Mouse (Mus musculus): Measurements from ENCODE around the gene M6pr.
"Not testable (repeated sequence)": the region's sequence is repeated elsewhere in the genome, so short reads cannot be mapped to it uniquely, and the experiment has no call there.

Gene M6pr

DNA sequence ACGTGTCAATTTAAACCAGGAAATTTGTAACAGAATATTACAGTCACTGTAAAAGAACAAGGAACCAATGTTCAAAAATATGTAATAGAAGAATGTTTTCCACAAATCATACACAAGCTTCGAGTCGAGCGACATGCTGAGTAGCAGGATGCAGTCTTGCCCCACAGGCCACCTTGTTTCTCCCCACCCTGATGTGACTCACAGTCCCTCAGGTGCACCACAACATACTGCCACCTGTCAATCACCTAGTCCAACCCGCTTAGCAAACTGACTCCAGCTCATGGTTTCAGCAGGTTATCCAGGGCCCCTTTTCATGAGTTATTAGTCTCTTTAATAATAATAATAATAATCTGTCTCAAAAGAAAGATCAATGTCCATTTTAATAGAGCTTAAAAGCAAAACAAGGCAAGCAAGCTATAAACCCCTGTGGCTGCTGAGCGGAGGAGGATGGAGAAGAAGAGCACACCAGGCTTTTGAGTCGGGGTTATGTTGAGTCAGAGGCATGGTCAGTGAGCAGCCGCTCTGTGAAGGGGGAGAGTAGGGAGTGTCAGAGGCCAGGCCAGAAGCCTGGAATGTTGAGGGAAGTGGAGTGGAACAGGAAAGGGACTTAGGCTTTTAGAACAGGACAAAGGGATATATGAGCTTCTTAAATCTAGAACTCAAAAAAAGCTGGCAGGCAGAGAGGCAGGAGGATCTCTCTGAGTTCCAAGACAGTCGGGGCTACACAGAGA, 36.0 kb downstream of the M6pr start:
- no peak for DNase-seq

DNA sequence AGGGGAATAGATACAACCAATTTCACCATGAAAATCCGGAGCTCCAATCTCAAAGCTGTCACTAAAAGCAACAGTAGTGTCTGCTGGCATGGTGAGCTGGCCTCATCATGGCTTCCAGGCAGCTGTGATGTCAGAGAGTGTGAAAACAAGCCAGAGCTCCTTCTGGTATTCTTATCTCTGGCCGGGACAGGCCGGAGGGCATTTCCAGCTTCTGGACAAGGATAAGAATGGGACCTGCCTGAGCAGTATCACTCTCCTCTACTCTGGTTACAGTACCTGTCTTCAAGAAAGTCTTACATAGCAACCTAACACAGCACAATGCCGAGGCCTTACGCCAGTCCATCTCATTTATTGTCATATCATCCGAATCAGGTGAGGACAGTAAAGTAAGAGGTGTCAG, 37.2 kb downstream of the M6pr start:
- DNase-seq = no peak

DNA sequence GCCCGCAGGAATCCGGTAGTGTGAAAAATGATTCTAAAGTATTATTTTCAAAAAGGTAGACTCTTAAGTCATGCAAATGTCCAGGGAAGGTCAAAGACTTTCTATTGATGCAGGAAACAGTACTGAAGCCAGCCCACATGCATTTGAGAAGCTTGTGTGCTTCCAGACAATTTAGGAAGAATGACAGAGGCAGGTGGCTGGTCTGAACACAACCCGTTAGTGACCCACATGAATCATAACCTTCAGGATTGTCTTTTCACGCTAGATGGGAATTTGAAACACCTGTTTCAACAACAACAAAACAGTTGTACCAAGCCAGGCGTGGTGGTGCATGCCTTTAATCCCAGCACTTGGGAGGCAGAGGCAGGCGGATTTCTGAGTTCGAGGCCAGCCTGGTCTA, 37.9 kb downstream of the M6pr start:
- no peak for DNase-seq

DNA sequence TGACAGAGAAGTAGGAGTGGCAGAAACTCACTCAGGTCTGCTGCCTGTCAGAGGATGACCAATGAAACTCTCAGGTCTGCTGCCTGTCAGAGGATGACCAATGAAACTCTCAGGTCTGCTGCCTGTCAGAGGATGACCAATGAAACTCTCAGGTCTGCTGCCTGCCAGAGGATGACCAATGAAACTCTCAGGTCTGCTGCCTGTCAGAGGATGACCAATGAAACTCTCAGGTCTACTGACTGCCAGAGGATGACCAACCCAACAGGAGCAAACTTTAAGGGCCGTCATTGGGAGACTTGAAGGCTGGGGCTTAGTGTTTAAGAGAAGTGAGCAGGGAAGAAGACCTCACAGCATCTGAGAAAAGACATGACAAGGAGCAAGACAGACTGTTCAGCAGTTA, 38.8 kb downstream of the M6pr start:
- DNase-seq = not testable (repeated sequence)

DNA sequence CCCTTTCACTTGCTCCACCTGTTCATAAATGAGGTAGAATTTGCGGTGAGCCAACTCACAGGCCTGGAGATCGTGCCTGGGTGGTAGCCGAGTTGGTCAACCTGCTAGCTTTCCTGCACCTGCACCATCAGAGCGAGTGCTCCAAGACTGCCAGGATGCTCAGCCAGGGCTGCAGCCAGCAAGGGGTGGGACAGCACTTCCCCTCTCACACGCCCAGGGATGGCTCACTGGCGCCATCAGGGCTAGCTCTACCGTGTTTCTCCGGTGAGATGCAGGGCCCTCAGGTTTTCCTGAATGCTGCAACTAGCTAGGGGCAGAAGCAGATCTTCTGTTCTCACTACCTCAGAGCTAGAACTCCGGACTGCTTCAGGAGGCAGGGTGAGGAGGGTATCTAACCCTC, 47.4 kb downstream of the M6pr start:
- no peak for DNase-seq

DNA sequence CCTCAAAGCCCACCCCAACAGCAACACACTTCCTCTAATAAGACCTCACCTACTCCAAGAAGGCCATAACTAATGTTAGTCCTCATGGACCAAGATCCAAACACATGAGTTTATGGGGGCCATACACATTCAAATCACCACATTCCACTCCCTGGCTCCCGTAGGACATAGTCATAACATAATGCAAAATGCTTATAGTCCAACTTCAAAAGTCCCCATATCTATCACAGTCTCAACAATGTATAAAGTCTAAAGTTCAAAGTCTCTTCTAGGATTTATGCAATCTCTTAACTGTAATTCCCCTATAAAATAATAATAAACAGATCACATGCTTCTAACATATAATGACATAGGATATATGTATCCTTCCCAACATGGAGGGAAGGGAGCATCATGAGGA, 48.6 kb downstream of the M6pr start:
- DNase-seq = no peak

DNA sequence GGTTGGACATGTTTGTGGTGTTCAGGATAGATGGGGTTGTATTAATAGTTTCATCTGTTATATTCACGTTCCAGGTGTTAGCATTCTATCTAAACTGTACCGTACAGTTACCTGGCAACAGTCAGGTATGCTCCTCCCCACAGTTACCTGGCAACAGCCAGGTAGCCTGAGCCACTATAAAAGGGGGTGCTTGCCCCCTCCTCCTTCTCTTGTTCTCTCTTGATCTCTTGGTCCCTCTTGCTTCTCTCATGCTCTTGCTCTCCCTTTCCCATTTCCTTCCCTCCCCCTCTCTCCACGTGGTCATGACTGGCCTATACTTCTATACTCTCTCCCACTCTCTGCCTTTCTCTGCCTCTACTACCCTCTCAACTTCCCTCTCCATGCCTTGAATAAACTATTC, 57.2 kb downstream of the M6pr start:
- DNase-seq = no peak

DNA sequence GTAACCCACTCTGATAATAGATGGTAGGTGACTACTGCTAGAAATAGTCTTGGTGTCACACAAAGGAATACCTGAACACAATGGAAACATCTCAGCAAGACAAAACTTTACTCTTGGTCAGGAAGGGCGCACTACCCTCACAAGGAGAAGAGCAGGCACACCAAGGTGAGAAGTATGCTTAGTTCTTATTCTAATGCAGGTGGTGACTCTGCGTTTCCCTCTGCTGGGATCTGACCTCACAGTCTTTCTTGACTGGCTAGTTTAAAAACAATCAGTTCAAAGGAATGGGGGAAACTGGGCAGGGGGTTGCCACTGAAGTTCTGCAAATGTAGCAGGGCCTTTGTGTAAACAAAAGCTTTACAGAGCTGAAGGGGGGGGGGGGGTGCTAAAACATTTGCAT, 57.8 kb downstream of the M6pr start:
- no peak for DNase-seq

DNA sequence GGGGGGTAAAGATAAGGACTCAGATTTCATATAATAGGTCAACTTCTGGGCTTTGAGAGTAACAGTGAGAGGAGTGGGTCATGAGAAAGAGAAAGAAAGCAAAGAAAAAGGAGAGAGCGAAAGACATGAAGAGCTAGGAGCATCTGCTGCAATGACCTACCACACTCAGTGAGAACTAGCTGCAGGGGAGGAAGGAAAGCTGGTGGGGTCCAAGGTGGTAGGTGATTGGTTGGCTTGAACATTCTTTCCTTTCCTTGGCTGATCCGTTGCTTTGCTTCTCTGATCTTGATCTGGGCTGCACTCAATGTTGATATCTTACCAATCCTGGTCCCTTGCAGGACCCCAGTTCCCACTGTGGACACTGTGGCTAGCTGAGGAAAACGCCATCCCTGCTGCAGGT, 58.5 kb downstream of the M6pr start:
- no peak for DNase-seq
